Mouse (Mus musculus) forebrain, embryonic 13.5 days (tissue): Measurements from ENCODE around the gene Pdia4. TPM values are rescaled to one million over a fixed set of nuclear protein-coding genes. Genes with fewer than 3 reads are reported as not detected.

Experiments
- ATAC-seq: fragments of 200-750 bp; cut with Nextera tagmentation; 2 replicates; pipeline ENCODE4 v1.8.0; 2017
- H3K27ac ChIP-seq: fragments of 300-500 bp; sonication (generic); 2 replicates; pipeline ENCODE4 v1.5.1; 2015; ENCODE audit warnings: inconsistent platforms, mild to moderate bottlenecking, moderate library complexity
- H3K27me3 ChIP-seq: fragments of 300-500 bp; sonication (generic); 2 replicates; pipeline ENCODE4 v1.6.1; 2015; ENCODE audit warnings: mild to moderate bottlenecking, inconsistent platforms
- H3K36me3 ChIP-seq: fragments of 300-500 bp; sonication (generic); 2 replicates; pipeline ENCODE4 v1.6.1; 2015; ENCODE audit warnings: mild to moderate bottlenecking, inconsistent platforms; ENCODE audit not compliant: poor library complexity, severe bottlenecking
- H3K4me1 ChIP-seq: fragments of 300-500 bp; sonication (generic); 2 replicates; pipeline ENCODE4 v1.6.1; 2015; ENCODE audit warnings: inconsistent platforms
- H3K4me2 ChIP-seq: fragments of 300-500 bp; sonication (generic); 2 replicates; pipeline ENCODE4 v1.6.1; 2015; ENCODE audit warnings: inconsistent platforms, mild to moderate bottlenecking, moderate library complexity
- H3K4me3 ChIP-seq: fragments of 300-500 bp; sonication (generic); 2 replicates; pipeline ENCODE4 v1.5.1; 2015; ENCODE audit warnings: mild to moderate bottlenecking, inconsistent platforms
- H3K9ac ChIP-seq: fragments of 300-500 bp; sonication (generic); 2 replicates; pipeline ENCODE4 v1.6.1; 2015; ENCODE audit warnings: mild to moderate bottlenecking, inconsistent platforms
- H3K9me3 ChIP-seq: fragments of 300-500 bp; sonication (generic); replicated peaks from 2 replicates; pipeline ENCODE4 v1.6.1; 2016; ENCODE audit warnings: inconsistent platforms
- WGBS: fragments of 180-500 bp; shearing (Covaris S2); methylation state at CpG from one replicate; pipeline ENCODE4 v1.1.7; 2015; 5-methylcytosine and 5-hydroxymethylcytosine counted together
- polyA plus RNA-seq: library from polyadenylated mRNA; unstranded; fragments of >200 nt; fragmentation: Nextera tagmentation; extraction: Ambion mirVana; gene quantifications from 2 replicates; pipeline ENCODE4 v1.2.1, GENCODE M21; 2015

The Pdia4 gene
- polyA plus RNA-seq, 1 experiment from 2014 or later, result 167 TPM

DNA sequence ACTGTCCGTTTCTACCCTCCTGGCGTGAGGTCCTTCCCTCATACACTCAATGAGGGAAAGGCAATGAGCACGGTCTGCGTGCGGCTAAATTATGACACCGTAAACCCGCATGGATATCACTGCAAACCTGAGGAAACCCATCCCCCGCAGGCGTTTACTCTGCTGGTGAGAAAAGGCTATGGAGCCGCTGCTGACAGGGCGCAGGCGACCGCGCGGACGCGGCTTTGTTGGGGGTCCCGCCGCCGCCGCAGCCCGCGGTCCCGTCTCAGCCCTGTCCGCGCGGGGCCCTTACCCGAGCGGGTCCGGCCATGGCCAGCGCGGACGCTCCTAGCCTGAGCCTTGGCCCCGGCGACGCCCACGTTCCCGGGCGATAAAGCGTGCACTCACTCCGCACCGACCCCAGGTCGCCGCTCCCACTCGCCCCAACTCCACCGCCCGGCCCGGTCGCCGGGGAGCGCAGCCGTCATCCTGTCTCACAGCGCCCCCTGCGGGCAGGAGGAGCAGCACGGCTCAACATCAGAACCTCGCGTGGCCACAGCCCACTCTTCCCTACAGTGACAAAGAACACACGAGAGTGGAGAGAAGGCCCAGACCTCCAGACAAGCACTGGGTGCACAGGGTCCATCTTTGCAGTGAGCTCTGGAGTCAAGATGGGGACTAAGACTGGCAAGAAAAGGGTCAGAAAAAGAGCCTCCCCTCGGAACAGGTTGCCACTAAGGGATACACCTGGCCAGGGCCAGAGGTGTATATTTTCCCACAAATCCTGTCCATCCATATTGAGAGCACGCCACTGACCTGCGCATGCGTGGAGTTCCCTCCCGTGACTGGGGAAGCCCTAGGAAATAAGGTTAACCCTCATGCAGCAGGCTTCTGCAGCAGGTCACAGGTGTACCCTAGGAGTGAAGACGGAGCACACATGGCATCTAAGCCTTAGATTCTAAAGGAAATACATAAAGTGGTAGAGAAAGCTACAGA is 17.2 kb upstream of the Pdia4 start, which contains the start of gene Zfp786:
TSS of gene Zfp786 (minus strand) at position 764 of the 975 bp plus-strand sequence.
- H3K27me3 ChIP-seq, result no peaks in the 10 kb centered on the region
- WGBS, result 2% methylated on average over 59 of the region's 64 CpGs
- peak; percentile 93 for ATAC-seq
- peak within 1 kb of the TSS; percentile 88 for H3K27ac ChIP-seq
- peak within 1 kb of the TSS; percentile 83 for H3K9ac ChIP-seq
- H3K36me3 ChIP-seq, result peaks cover 11% of the 10 kb centered on the region
- H3K4me2 ChIP-seq, result peak within 1 kb of the TSS; percentile 53
- no peaks in the 10 kb centered on the region for H3K9me3 ChIP-seq
- H3K4me3 ChIP-seq, result peak within 1 kb of the TSS; percentile 68
- peaks cover 15% of the 10 kb centered on the region for H3K4me1 ChIP-seq

DNA sequence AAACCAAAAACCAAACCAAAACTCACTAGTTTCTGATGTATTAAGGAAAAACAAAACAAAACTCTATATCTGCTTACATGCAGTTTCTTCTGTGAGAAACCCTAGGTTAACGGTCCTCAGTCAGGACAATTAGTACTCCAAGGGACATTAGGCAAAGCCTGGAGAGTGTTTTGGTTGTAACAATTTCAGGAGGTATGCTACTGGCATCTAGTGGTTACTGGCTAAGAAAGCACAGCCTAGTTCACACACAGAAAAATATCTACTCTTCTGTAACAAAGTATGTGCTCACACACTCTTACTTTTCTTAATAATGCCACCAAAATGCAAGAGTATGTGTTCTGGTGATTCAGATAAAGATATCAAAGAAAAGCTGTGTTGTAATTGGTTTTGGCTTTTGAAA is 15.7 kb upstream of the Pdia4 start:
- peak overlapping the region; percentile 68 for H3K4me3 ChIP-seq
- no peak overlapping the region for H3K9ac ChIP-seq
- H3K27ac ChIP-seq, result no peak overlapping the region
- no peaks in the 10 kb centered on the region for H3K27me3 ChIP-seq
- no peaks in the 10 kb centered on the region for H3K9me3 ChIP-seq
- peak overlapping the region; percentile 53 for H3K4me2 ChIP-seq
- 11% methylated on average over 1 of the region's 1 CpGs for WGBS
- ATAC-seq, result no peak
- peaks cover 25% of the 10 kb centered on the region for H3K36me3 ChIP-seq
- H3K4me1 ChIP-seq, result peaks cover 15% of the 10 kb centered on the region

DNA sequence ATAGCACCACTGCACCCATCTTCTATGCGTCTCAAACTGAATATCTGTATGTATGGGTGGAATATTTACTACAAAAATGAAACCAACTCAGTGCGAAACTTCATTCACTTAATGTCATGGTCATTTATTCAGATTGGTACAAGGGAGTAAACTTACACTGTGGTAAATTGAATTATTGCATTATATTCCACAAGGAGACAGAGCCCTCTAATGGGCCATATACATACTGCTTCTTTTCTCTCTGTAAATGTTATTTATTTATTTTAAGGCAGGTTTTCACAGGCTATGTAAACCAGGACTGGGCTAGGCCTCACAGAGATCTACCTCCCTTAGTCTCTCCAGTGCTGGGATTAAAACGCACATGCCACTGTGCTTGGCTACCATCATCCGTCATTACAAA is 14.2 kb upstream of the Pdia4 start:
- Histone ChIP-seq H3K4me3 (no peak overlapping the region), H3K27me3 (no peaks in the 10 kb centered on the region), H3K4me1 (peaks cover 15% of the 10 kb centered on the region), H3K9me3 (no peaks in the 10 kb centered on the region), H3K27ac (no peak overlapping the region), H3K9ac (no peak overlapping the region), H3K4me2 (no peak overlapping the region), H3K36me3 (peaks cover 39% of the 10 kb centered on the region)
- WGBS, result 93% methylated on average over 4 of the region's 4 CpGs
- ATAC-seq, result no peak

DNA sequence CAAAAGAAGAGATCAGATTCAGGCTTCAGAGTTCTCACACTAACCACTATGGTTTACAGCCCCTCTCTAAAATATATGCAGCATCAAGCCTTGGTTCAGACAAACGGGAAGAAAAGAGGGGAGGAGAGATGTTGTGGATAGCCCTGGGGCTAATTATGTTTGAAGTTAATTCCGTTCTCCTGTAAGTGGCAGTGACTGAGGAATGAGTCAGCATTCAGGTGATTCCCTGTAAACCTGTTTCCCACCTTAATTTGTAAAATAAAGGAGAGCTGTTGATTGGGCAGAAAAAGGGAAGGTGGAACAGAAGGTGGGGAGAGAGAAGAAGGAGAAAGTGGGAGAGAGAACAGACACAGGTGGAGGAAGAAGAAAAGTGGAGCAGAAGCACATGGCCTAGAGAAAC is 11.0 kb upstream of the Pdia4 start:
- Histone ChIP-seq H3K4me1 (peaks cover 7% of the 10 kb centered on the region), H3K27me3 (no peaks in the 10 kb centered on the region), H3K36me3 (peaks cover 69% of the 10 kb centered on the region), H3K4me3 (no peak overlapping the region), H3K27ac (no peak overlapping the region), H3K9ac (no peak overlapping the region), H3K9me3 (no peaks in the 10 kb centered on the region), H3K4me2 (no peak overlapping the region)
- 73% methylated on average over 2 of the region's 2 CpGs for WGBS
- no peak for ATAC-seq

DNA sequence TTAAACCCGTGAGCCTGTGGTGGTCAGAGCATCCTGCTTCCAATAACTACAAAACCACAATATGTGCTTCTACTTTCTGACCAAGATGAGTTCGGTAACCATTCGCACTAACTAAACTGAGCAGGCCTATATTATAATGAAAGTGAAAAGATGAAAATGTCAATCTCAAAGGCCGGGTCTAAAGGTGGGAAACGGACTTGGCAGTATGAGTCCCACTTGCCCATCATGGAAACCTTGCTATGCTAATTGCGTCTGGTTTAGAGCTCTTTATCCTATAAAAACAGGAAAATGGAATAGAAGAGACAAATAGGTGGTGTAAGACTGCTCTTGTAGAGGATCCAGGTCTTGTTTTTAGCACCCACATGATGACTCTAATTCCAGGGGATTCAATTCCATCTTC is 8.5 kb upstream of the Pdia4 start:
- 93% methylated on average over 6 of the region's 6 CpGs for WGBS

GRCm38 (mm10) chr6:47821236-47821635 is 8.0 kb upstream of the Pdia4 start:
- Histone ChIP-seq H3K4me1 (no peaks in the 10 kb centered on the region), H3K9me3 (no peaks in the 10 kb centered on the region), H3K9ac (no peak overlapping the region), H3K36me3 (peaks cover 87% of the 10 kb centered on the region), H3K27me3 (no peaks in the 10 kb centered on the region), H3K4me3 (no peak overlapping the region), H3K27ac (no peak overlapping the region), H3K4me2 (no peak overlapping the region)
- ATAC-seq, result no peak
- 96% methylated on average over 5 of the region's 5 CpGs for WGBS

More for the DNA sequence above, 8.5 kb upstream of the Pdia4 start:
- ATAC-seq, result no peak
- H3K4me1 ChIP-seq, result no peaks in the 10 kb centered on the region
- H3K27ac ChIP-seq, result no peak overlapping the region
- no peak overlapping the region for H3K4me3 ChIP-seq
- no peaks in the 10 kb centered on the region for H3K27me3 ChIP-seq
- peaks cover 89% of the 10 kb centered on the region for H3K36me3 ChIP-seq
- H3K9me3 ChIP-seq, result no peaks in the 10 kb centered on the region
- H3K4me2 ChIP-seq, result no peak overlapping the region
- no peak overlapping the region for H3K9ac ChIP-seq

DNA sequence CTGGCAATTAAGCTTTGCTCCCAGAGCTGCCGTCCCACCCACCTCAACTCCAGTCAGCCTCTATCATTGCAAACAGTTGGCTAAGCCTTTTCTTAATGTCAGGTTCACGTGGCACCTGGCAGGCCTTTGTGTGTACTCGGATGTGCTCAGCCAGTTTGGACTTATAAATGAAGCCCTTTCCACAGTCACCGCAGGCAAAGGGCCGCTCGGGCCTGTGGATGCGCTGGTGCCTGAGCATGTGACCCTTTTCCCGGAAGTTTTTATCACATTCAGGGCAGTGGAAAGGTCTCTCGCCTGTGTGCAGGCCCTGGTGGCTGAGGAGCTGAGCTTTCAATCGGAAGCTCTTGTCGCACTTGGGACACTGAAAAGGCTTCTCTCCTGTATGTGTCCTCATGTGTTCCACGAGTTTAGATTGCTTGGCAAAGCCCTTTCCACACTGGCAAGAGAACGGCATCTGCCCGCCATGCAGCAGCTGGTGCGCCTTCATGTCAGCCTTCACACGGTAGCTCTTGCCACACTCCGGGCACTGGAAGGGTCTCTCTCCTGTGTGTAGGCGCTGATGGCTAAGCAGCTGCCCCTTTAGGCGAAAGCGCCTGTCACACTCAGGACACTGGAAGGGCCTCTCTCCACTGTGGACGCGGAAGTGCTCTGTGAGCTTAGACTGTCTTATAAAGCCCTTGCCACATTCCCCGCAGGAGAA is 6.5 kb upstream of the Pdia4 start:
- WGBS, result 95% methylated on average over 23 of the region's 23 CpGs
- Histone ChIP-seq H3K4me2 (no peak overlapping the region), H3K4me3 (no peak overlapping the region), H3K9me3 (no peaks in the 10 kb centered on the region), H3K27me3 (no peaks in the 10 kb centered on the region), H3K36me3 (peaks cover 77% of the 10 kb centered on the region), H3K27ac (no peak overlapping the region; the same call in 1 of the 2 replicates), H3K4me1 (no peaks in the 10 kb centered on the region), H3K9ac (no peak overlapping the region)
- no peak for ATAC-seq

DNA sequence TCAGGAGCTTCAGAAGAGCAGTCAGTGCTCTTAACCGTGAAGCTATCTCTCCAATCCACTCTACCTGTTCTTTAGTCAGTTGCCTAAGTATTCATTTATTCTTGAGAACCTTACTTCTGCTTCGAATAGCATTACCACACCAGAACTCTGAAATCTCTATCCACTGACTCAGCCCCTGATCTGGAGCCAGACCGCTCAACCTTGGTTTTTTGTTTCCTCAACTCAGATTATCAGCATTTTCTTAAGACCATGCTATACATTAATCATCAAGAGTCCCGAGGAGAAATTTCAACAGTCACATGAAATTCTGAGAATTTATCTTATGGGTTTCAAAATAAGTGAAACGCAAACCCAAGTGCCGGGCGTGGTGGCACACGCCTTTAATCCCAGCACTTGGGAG is 5.5 kb upstream of the Pdia4 start:
- no peak overlapping the region for H3K9ac ChIP-seq
- no peaks in the 10 kb centered on the region for H3K9me3 ChIP-seq
- H3K4me1 ChIP-seq, result peaks cover 5% of the 10 kb centered on the region; the same call in 1 of the 2 replicates
- H3K36me3 ChIP-seq, result peaks cover 66% of the 10 kb centered on the region
- H3K27ac ChIP-seq, result no peak overlapping the region
- ATAC-seq, result no peak
- no peaks in the 10 kb centered on the region for H3K27me3 ChIP-seq
- 96% methylated on average over 8 of the region's 8 CpGs for WGBS
- H3K4me2 ChIP-seq, result no peak overlapping the region
- no peak overlapping the region for H3K4me3 ChIP-seq

DNA sequence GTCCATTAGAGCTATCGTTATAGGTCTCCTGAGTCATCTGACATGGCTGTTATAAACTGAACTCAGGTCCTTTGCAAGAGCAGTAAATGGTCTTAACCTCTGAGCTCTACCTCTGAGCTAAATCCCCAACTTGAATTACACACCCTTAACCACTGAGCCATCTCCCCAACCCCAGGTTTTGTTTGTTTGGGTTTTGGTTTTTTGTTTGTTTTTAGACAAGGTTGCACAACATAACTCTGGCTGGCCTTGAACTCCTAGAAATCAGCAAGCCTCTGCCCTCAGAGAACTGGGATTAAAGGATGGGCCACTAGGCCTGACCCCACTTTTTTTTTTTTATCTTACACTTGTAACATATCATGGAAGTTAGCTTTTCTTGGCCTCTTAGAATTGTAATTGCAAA is 2.9 kb upstream of the Pdia4 start:
- H3K9ac ChIP-seq, result no peak overlapping the region
- no peak overlapping the region for H3K4me3 ChIP-seq
- no peak overlapping the region for H3K27ac ChIP-seq
- peaks cover 43% of the 10 kb centered on the region for H3K36me3 ChIP-seq
- H3K4me2 ChIP-seq, result no peak overlapping the region
- ATAC-seq, result no peak
- H3K27me3 ChIP-seq, result no peaks in the 10 kb centered on the region
- H3K9me3 ChIP-seq, result no peaks in the 10 kb centered on the region
- H3K4me1 ChIP-seq, result peaks cover 17% of the 10 kb centered on the region
- WGBS, result 97% methylated on average over 1 of the region's 1 CpGs

GRCm38 (mm10) chr6:47812271-47812915 is 837 bp downstream of the Pdia4 start:
- Histone ChIP-seq H3K9me3 (no peaks in the 10 kb centered on the region), H3K27ac (peak overlapping the region; percentile 95), H3K36me3 (peaks cover 12% of the 10 kb centered on the region; the same call in 1 of the 2 replicates), H3K4me3 (peak overlapping the region; percentile 81), H3K4me2 (peak overlapping the region; percentile 89), H3K9ac (peak overlapping the region; percentile 94), H3K27me3 (no peaks in the 10 kb centered on the region), H3K4me1 (peaks cover 45% of the 10 kb centered on the region)
- WGBS, result 2% methylated on average over 17 of the region's 17 CpGs
- ATAC-seq, result no peak

GRCm38 (mm10) chr6:47811324-47811723 is 1.9 kb downstream of the Pdia4 start:
- Histone ChIP-seq H3K4me1 (peaks cover 45% of the 10 kb centered on the region), H3K4me3 (peak overlapping the region; percentile 81), H3K9ac (peak overlapping the region; percentile 94), H3K27me3 (no peaks in the 10 kb centered on the region), H3K9me3 (no peaks in the 10 kb centered on the region), H3K4me2 (peak overlapping the region; percentile 89), H3K27ac (no peak overlapping the region), H3K36me3 (peaks cover 15% of the 10 kb centered on the region)
- 68% methylated on average over 5 of the region's 5 CpGs for WGBS
- ATAC-seq, result no peak

DNA sequence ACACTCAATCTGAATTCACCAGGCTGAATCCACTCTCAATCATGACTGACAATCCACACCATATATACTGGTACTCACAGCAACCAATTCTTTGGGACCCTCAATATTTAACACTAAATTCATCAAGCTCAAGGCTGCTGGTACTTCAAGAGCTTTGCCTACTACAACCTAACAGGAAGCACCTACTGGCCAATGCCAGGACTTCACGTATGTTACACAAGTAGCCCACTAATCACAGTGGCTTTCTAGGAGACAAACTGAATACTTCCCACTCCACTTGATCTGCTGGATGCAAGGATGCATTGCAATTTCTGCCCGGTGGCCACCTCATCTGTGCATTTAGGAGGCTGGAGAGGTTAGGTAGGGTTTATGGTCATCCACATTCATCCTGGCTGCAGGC is 3.0 kb downstream of the Pdia4 start:
- Histone ChIP-seq H3K9ac (peak overlapping the region; percentile 24; the same call in 1 of the 2 replicates), H3K4me2 (peak overlapping the region; percentile 23), H3K9me3 (no peaks in the 10 kb centered on the region), H3K4me1 (peaks cover 45% of the 10 kb centered on the region), H3K4me3 (0 out of 2 replicates have a peak overlapping the region, but pooled peaks have one; percentile 3), H3K27me3 (no peaks in the 10 kb centered on the region), H3K27ac (no peak overlapping the region), H3K36me3 (peaks cover 22% of the 10 kb centered on the region)
- WGBS, result 86% methylated on average over 2 of the region's 2 CpGs
- no peak for ATAC-seq
